Mouse (Mus musculus): Measurements from ENCODE around the gene Gm42372. TPM values are rescaled to one million over a fixed set of nuclear protein-coding genes. Genes with fewer than 3 reads are reported as not detected.

Gene Gm42372
- total and polyA plus RNA-seq, 3 experiments, result 0.15 to 0.61 (median 0.47) TPM

DNA sequence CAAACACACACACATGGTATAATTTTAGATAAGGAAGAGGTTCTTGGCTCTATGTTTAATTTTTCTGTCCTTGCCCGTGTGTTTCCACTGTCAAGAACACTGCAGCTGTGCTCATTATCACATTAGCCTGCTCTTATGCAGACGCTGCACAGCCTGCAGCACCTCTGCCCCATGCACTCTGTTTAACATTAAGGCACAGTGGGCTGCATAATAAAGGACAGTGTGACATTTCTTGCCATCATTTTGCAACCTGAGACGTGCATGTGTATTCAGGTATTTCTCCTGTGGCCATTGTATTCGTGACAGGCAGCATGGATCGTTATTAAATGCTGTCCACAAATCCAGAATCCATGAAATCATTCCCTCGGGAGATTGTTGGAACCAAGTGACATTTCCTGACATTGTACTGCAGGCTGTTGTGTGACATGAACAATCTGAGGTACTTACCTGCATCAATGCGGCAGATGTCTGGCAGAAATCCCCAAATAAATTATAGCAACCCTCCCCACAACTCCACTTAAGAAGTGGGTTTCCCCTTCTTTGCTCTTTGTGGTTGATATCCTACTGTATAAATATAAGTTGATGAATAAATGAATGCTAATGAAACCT lies 4.8 kb downstream of the Gm42372 start:
- peaks cover 8 to 9% of the 10 kb centered on the region in 2 experiments for H3K4me1 ChIP-seq (ENCODE audit: control insufficient read depth in 1 of 2, insufficient read depth in 2 of 2)
- H3K79me2 ChIP-seq (replicated peaks; ENCODE audit: control insufficient read depth, extremely low read depth, insufficient read depth, poor library complexity, severe bottlenecking), result no peaks in the 10 kb centered on the region
- H3K27me3 ChIP-seq (replicated peaks), result no peaks in the 10 kb centered on the region
- DNase-seq (ENCODE audit: extremely low read depth), result no peak
- peaks cover 0 to 4% of the 10 kb centered on the region in 2 experiments for H3K36me3 ChIP-seq (replicated peaks in 1 of 2; ENCODE audit: control insufficient read depth in 1 of 2, insufficient read depth in 1 of 2, low read length in 1 of 2)
- in situ Hi-C loops (cut with MboI; ENCODE audit: low pct_ligation_motif_present, low pct_unique_long_range_greater_than_20kb, low sequenced_read_pairs) (no loop called here), dilution Hi-C loops (cut with MboI; ENCODE audit: extremely low pct_ligation_motif_present, extremely low pct_unique_long_range_greater_than_20kb, low sequenced_read_pairs) (no loop called here)
- H3K27ac ChIP-seq (ENCODE audit: insufficient read depth, low read depth), result no peak overlapping the region
- H3K9me3 ChIP-seq (replicated peaks; ENCODE audit: low read length), result no peaks in the 10 kb centered on the region
- H3K4me3 ChIP-seq (replicated peaks in 1 of 3; ENCODE audit: low read depth in 2 of 3, low read length in 2 of 3, poor library complexity in 1 of 3), result no peak overlapping the region
- H3K4me2 ChIP-seq (ENCODE audit: insufficient read depth, low read depth, poor library complexity, severe bottlenecking), result no peak overlapping the region
- no peak for TF ChIP-seq E2F4 (IDR thresholded peaks at IDR 0.05; ENCODE audit: insufficient replicate concordance, low read depth, low read length)
- TF ChIP-seq SMC3 (IDR thresholded peaks at IDR 0.05; ENCODE audit: low read depth, low read length), result no peak
- no peak for TF ChIP-seq ZC3H11A (IDR thresholded peaks at IDR 0.05; ENCODE audit: low read depth, low read length)
- no peak for TF ChIP-seq MEF2A (IDR thresholded peaks at IDR 0.05; ENCODE audit: borderline replicate concordance, low read depth, low read length)
- TF ChIP-seq SIN3A (IDR thresholded peaks at IDR 0.05; ENCODE audit: low read length), result no peak
- no peak for TF ChIP-seq RAD21 (IDR thresholded peaks at IDR 0.05; ENCODE audit: low read depth, low read length)
- no peak for TF ChIP-seq HCFC1 (IDR thresholded peaks at IDR 0.05; ENCODE audit: low read depth, low read length)
- no peak for TF ChIP-seq ELF1 (IDR thresholded peaks at IDR 0.05; ENCODE audit: low read depth, low read length)
- TF ChIP-seq TBP (conservative IDR thresholded peaks at IDR 0.05; ENCODE audit: low read depth, low read length), result no peak
- no peak for TF ChIP-seq CHD2 (IDR thresholded peaks at IDR 0.05; ENCODE audit: low read length)
- TF ChIP-seq CHD1 (IDR thresholded peaks at IDR 0.05; ENCODE audit: low read depth, low read length), result no peak
- no peak overlapping the region for H3K9ac ChIP-seq (ENCODE audit: insufficient read depth, low read depth)

DNA sequence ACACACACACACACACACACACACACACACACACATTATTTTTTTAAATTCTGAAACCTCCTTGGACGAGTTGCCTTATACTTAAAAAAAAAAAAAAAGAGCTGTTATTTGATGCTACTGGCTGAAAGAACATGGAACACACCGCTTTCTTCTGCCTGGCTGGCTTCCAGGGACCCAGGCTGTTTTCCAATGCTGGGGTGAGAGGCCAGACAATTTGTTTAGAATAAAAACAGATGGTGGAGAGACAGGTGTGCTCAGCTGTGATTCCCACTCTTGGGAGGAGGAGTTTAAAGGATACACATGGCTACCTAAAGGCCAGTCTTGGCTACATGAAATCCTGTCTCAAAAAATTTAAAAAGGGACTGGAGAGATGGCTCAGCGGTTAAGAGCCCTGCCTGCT lies 5.5 kb downstream of the Gm42372 start:
- dilution Hi-C loops (cut with MboI; ENCODE audit: extremely low pct_ligation_motif_present, extremely low pct_unique_long_range_greater_than_20kb, low sequenced_read_pairs) (no loop called here), in situ Hi-C loops (cut with MboI; ENCODE audit: low pct_ligation_motif_present, low pct_unique_long_range_greater_than_20kb, low sequenced_read_pairs) (no loop called here)
- no peak overlapping the region for H3K9ac ChIP-seq (ENCODE audit: insufficient read depth, low read depth)
- peaks cover 0 to 4% of the 10 kb centered on the region in 2 experiments for H3K36me3 ChIP-seq (replicated peaks in 1 of 2; ENCODE audit: control insufficient read depth in 1 of 2, insufficient read depth in 1 of 2, low read length in 1 of 2)
- H3K9me3 ChIP-seq (replicated peaks; ENCODE audit: low read length), result no peaks in the 10 kb centered on the region
- no peak for TF ChIP-seq SMC3 (IDR thresholded peaks at IDR 0.05; ENCODE audit: low read depth, low read length)
- H3K79me2 ChIP-seq (replicated peaks; ENCODE audit: control insufficient read depth, extremely low read depth, insufficient read depth, poor library complexity, severe bottlenecking), result no peaks in the 10 kb centered on the region
- H3K4me3 ChIP-seq (replicated peaks in 1 of 3; ENCODE audit: low read depth in 2 of 3, low read length in 2 of 3, poor library complexity in 1 of 3), result no peak overlapping the region
- H3K27me3 ChIP-seq (replicated peaks), result no peaks in the 10 kb centered on the region
- DNase-seq (ENCODE audit: extremely low read depth), result no peak
- H3K27ac ChIP-seq (ENCODE audit: insufficient read depth, low read depth), result no peak overlapping the region
- no peak overlapping the region for H3K4me2 ChIP-seq (ENCODE audit: insufficient read depth, low read depth, poor library complexity, severe bottlenecking)
- H3K4me1 ChIP-seq (ENCODE audit: control insufficient read depth in 1 of 2, insufficient read depth in 2 of 2), result peaks cover 8 to 9% of the 10 kb centered on the region in 2 experiments

DNA sequence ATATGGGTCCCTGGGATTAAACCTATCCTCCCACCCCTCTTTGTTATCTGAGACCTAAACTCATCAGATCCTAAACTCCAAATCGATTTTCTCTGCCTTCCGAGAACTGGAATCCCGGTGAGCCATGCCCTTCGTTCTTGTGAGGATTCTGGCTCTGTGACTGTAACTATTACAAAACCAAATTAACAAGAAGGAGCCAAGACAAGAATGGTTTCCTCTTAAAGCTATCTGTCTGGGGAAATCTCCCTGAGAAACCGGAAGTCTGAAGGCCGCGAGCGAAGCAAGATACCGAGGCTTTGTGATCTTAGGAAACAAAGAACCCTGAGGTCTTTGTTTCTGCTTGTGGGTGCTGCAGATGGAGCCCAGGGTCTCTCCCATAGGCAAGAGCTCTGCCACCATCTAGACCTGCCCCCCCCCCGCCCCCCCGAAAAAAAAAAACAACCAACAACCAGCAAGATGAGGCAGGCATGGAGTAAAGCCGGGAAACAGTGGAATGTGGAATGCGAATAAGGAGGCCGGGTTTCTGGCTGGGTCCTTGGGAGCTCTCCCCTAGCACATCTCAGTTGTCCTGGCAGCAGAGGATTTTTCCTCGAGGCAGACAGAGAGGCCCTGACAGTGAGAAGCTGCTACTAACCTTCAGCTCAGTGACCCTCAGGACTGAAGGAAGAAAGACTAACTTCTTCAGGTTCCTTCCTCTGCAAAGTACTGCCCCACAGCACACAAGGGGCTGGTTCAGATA lies 7.3 kb downstream of the Gm42372 start:
- H3K9me3 ChIP-seq (replicated peaks; ENCODE audit: low read length), result no peaks in the 10 kb centered on the region
- in situ Hi-C loops (cut with MboI; ENCODE audit: low pct_ligation_motif_present, low pct_unique_long_range_greater_than_20kb, low sequenced_read_pairs) (no loop called here), dilution Hi-C loops (cut with MboI; ENCODE audit: extremely low pct_ligation_motif_present, extremely low pct_unique_long_range_greater_than_20kb, low sequenced_read_pairs) (no loop called here)
- peaks cover 6 to 8% of the 10 kb centered on the region in 2 experiments for H3K4me1 ChIP-seq (ENCODE audit: control insufficient read depth in 1 of 2, insufficient read depth in 2 of 2)
- no peak overlapping the region for H3K9ac ChIP-seq (ENCODE audit: insufficient read depth, low read depth)
- H3K4me3 ChIP-seq (replicated peaks in 1 of 3; ENCODE audit: low read depth in 2 of 3, low read length in 2 of 3, poor library complexity in 1 of 3), result no peak overlapping the region
- H3K27ac ChIP-seq (ENCODE audit: insufficient read depth, low read depth), result no peak overlapping the region
- no peaks in the 10 kb centered on the region for H3K27me3 ChIP-seq (replicated peaks)
- H3K4me2 ChIP-seq (ENCODE audit: insufficient read depth, low read depth, poor library complexity, severe bottlenecking), result no peak overlapping the region
- DNase-seq (ENCODE audit: extremely low read depth), result no peak
- H3K79me2 ChIP-seq (replicated peaks; ENCODE audit: control insufficient read depth, extremely low read depth, insufficient read depth, poor library complexity, severe bottlenecking), result no peaks in the 10 kb centered on the region
- peaks cover 0 to 4% of the 10 kb centered on the region in 2 experiments for H3K36me3 ChIP-seq (replicated peaks in 1 of 2; ENCODE audit: control insufficient read depth in 1 of 2, insufficient read depth in 1 of 2, low read length in 1 of 2)
- TF ChIP-seq ZKSCAN1 (IDR thresholded peaks at IDR 0.05; ENCODE audit: borderline replicate concordance, low read depth, low read length) (no peak), USF1 (IDR thresholded peaks at IDR 0.05; ENCODE audit: low read depth, low read length) (no peak), ZNF384 (IDR thresholded peaks at IDR 0.05; ENCODE audit: low read depth, low read length) (no peak), UBTF (IDR thresholded peaks at IDR 0.05; ENCODE audit: low read depth, low read length) (no peak), ETS1 (conservative IDR thresholded peaks at IDR 0.05; ENCODE audit: low read depth, low read length) (no peak), E2F4 (IDR thresholded peaks at IDR 0.05; ENCODE audit: insufficient replicate concordance, low read depth, low read length) (no peak), ZC3H11A (IDR thresholded peaks at IDR 0.05; ENCODE audit: low read depth, low read length) (no peak), MAX (IDR thresholded peaks at IDR 0.05; ENCODE audit: low read length) (no peak), PAX5 (IDR thresholded peaks at IDR 0.05; ENCODE audit: low read length) (no peak), HCFC1 (IDR thresholded peaks at IDR 0.05; ENCODE audit: low read depth, low read length) (no peak), CHD2 (IDR thresholded peaks at IDR 0.05; ENCODE audit: low read length) (no peak), MXI1 (IDR thresholded peaks at IDR 0.05; ENCODE audit: low read depth, low read length) (no peak), MEF2A (IDR thresholded peaks at IDR 0.05; ENCODE audit: borderline replicate concordance, low read depth, low read length) (no peak), MYC (IDR thresholded peaks at IDR 0.05; ENCODE audit: low read depth, low read length) (no peak), GABPA (IDR thresholded peaks at IDR 0.05; ENCODE audit: insufficient replicate concordance, low read depth, low read length) (no peak), MAFK (IDR thresholded peaks at IDR 0.05; ENCODE audit: insufficient replicate concordance, low read length) (no peak), SMC3 (IDR thresholded peaks at IDR 0.05; ENCODE audit: low read depth, low read length) (no peak)
